Mouse (Mus musculus) hindbrain, embryonic 11.5 days (tissue): ENCODE measurements around the gene Fscn1. TPM values are rescaled to one million over a fixed set of nuclear protein-coding genes. Genes with fewer than 3 reads are reported as not detected.

ENCODE experiments used
- ATAC-seq: fragments of 200-750 bp; cut with Nextera tagmentation; 2 replicates; pipeline ENCODE4 v1.8.0; 2017; ENCODE audit warnings: mild to moderate bottlenecking, moderate TSS enrichment, moderate library complexity; ENCODE audit not compliant: low FRiP score
- DNase-seq: peaks from one replicate; pipeline ENCODE4 v3.0.0-alpha.2; 2015; ENCODE audit warnings: low spot score
- H3K27ac ChIP-seq: fragments of 300-500 bp; sonication (generic); 2 replicates; pipeline ENCODE4 v1.5.1; 2014; ENCODE audit warnings: mild to moderate bottlenecking, low read depth, low read length
- H3K27me3 ChIP-seq: fragments of 300-500 bp; sonication (generic); 2 replicates; pipeline ENCODE4 v1.6.1; 2014; ENCODE audit warnings: mild to moderate bottlenecking, low read length, moderate library complexity, mixed read lengths; ENCODE audit not compliant: control insufficient read depth, insufficient read depth
- H3K36me3 ChIP-seq: fragments of 300-500 bp; sonication (generic); 2 replicates; pipeline ENCODE4 v1.6.1; 2014; ENCODE audit warnings: mild to moderate bottlenecking, low read length, moderate library complexity, mixed read lengths; ENCODE audit not compliant: control insufficient read depth, insufficient read depth
- H3K4me1 ChIP-seq: fragments of 300-500 bp; sonication (generic); replicated peaks from 2 replicates; pipeline ENCODE4 v1.6.1; 2014; ENCODE audit warnings: low read length, mixed read lengths; ENCODE audit not compliant: control insufficient read depth, insufficient read depth
- H3K4me2 ChIP-seq: fragments of 300-500 bp; sonication (generic); replicated peaks from 2 replicates; pipeline ENCODE4 v1.6.1; 2014; ENCODE audit warnings: mild to moderate bottlenecking, low read depth, low read length
- H3K4me3 ChIP-seq: fragments of 300-500 bp; sonication (generic); 2 replicates; pipeline ENCODE4 v1.5.1; 2014; ENCODE audit warnings: low read depth, low read length
- H3K9ac ChIP-seq: fragments of 300-500 bp; sonication (generic); 2 replicates; pipeline ENCODE4 v1.6.1; 2014; ENCODE audit warnings: low read depth, low read length
- H3K9me3 ChIP-seq: fragments of 300-500 bp; sonication (generic); 2 replicates; pipeline ENCODE4 v1.6.1; 2016; ENCODE audit warnings: low read length; ENCODE audit not compliant: control insufficient read depth
- WGBS: fragments of 180-500 bp; shearing (Covaris S2); extraction: QIAGEN DNeasy Blood & Tissue Kit; methylation state at CpG from one replicate; pipeline ENCODE4 v1.1.7; 2014; 5-methylcytosine and 5-hydroxymethylcytosine counted together
- polyA plus RNA-seq: library from polyadenylated mRNA; unstranded; fragments of >200 nt; fragmentation: Nextera tagmentation; extraction: Ambion mirVana; gene quantifications from 2 replicates; pipeline ENCODE4 v1.2.1, GENCODE M21; 2014

The Fscn1 gene
- polyA plus RNA-seq, 1 experiment from 2014 or later: 570 TPM

- Histone ChIP-seq H3K27me3 (no peaks in the 10 kb centered on the region), H3K4me3 (no peak overlapping the region), H3K27ac (0 out of 2 replicates have a peak overlapping the region, but pooled peaks have one; percentile 3), H3K4me1 (0 out of 2 replicates have a peak, but pooled peaks cover 2% of the 10 kb centered on the region), H3K9me3 (no peaks in the 10 kb centered on the region), H3K4me2 (no peak overlapping the region), H3K9ac (no peak overlapping the region; the same call in 1 of the 2 replicates), H3K36me3 (no peaks in the 10 kb centered on the region)
- DNase-seq (no peak), ATAC-seq (no peak)
- 79% methylated on average over 9 of the region's 9 CpGs for WGBS
Observed at GRCm38 (mm10) chr5:142997526-142997925, 37.4 kb downstream of the Fscn1 start.

DNA sequence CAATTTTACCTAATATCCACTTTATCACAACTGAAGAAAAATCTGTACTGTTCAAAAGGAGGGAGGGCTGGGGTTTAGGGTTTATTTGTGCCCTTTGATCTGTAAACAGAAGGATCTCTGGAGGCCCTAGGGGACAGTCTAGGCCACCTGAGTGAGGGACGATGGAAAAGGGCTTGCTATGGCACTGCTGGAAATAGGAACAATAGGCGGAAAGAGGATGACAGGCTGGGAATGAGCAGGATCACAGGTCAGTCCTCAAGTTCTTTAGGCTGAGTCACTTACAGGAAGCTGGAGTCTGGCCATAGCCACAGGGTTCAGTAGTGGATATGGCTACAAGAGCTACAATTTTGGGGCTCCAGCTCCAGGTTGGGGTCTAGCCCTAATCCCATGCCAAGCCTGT is 38.0 kb downstream of the Fscn1 start:
- Histone ChIP-seq H3K36me3 (no peaks in the 10 kb centered on the region), H3K4me2 (no peak overlapping the region), H3K4me1 (0 out of 2 replicates have a peak, but pooled peaks cover 2% of the 10 kb centered on the region), H3K27me3 (no peaks in the 10 kb centered on the region), H3K27ac (0 out of 2 replicates have a peak overlapping the region, but pooled peaks have one; percentile 3), H3K4me3 (no peak overlapping the region), H3K9ac (no peak overlapping the region), H3K9me3 (no peaks in the 10 kb centered on the region)
- ATAC-seq: no peak
- no peak for DNase-seq
- 45% methylated on average over 2 of the region's 2 CpGs for WGBS

DNA sequence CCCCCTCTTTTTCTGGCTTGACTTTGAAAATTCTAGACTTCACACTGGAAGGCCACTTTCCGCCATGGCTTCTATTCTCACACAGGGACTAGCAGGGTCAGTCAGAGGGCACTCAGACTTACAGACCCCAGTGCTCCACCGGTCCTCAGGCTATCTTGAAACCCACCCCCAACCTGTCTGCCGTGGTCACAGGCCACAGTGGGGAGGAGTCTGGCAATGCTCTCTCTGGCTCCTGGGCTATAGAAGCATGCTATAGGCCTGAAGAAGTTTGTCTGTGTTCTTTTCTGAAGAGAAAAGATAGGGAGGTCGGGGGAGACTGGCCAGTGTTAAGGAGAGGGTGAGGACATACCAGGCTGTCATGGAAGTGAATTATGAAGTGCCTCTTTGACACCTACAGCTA is 39.9 kb downstream of the Fscn1 start:
- Histone ChIP-seq H3K27ac (peak overlapping the region; percentile 78; the same call in 1 of the 2 replicates), H3K27me3 (no peaks in the 10 kb centered on the region), H3K4me2 (no peak overlapping the region), H3K9me3 (no peaks in the 10 kb centered on the region), H3K4me3 (no peak overlapping the region), H3K36me3 (0 out of 2 replicates have a peak, but pooled peaks cover 3% of the 10 kb centered on the region), H3K9ac (no peak overlapping the region), H3K4me1 (0 out of 2 replicates have a peak, but pooled peaks cover 2% of the 10 kb centered on the region)
- no peak for ATAC-seq
- no peak for DNase-seq
- WGBS: 39% methylated on average over 4 of the region's 4 CpGs

DNA sequence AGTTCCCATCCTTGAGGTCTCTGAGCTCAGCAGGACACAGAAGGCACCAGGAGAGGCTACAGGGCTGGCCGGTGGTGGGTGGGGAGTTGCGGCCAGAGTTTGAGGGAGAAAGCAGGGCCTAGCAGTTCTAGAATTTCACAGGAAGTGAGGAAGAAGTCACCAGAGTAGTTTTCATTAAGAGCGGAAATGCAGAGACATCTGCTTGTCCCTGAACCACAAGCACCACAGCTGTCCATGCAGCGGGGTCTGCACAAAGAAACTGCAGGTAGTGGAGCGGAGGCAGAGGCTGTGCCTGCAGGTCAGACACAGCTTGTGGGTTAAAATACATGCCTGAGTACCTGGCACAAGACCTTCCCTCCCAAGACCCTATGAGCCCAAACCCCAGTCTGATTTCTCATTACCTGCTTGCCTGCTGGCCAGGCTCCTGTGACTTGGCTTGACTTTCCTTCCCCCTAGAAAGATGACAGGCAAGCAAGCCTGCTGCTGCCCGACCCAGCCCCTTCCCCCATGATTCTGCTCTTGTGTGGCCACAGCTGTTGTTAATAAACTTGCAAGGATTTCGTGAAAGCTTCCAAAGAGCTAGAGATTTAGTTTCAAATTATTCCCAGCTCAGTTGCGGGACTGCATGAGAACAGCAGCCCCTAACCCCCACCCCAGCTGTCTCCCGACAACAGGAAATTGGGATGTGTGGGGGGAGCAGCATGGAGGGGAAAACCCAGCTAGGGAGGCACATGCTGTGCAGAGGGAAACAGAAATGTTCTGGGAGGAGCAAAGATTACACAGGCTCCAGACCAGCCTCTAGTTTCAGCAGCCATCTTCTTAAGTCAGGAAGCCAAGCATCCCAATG is 40.7 kb downstream of the Fscn1 start:
- Histone ChIP-seq H3K9ac (no peak overlapping the region), H3K27me3 (no peaks in the 10 kb centered on the region), H3K4me3 (no peak overlapping the region), H3K36me3 (0 out of 2 replicates have a peak, but pooled peaks cover 3% of the 10 kb centered on the region), H3K4me1 (0 out of 2 replicates have a peak, but pooled peaks cover 2% of the 10 kb centered on the region), H3K27ac (peak overlapping the region; percentile 78), H3K9me3 (no peaks in the 10 kb centered on the region), H3K4me2 (0 out of 2 replicates have a peak overlapping the region, but pooled peaks have one; percentile 7)
- DNase-seq: peak; percentile 55
- peak; percentile 60 for ATAC-seq
- 52% methylated on average over 9 of the region's 9 CpGs for WGBS

DNA sequence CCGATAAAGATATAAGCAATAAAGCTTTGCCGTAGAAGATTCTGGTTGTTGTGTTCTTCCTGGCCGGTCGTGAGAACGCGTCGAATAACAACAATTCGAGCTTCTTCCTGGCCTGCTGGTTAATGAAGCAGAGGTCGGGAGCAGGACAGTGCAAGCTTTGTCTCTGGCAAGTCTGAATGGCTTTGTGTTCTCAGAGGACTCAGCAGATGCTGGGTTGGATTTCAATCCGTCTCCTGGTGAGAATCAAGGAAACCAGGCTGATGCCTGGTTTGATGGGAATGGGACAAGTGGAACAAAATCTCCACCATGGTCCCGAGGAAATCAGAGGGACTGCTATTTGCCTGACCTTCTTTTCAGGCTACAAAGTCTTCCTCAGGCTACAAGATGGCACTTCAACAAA is 49.2 kb downstream of the Fscn1 start:
- peak overlapping the region; percentile 49; the same call in 1 of the 2 replicates for H3K27ac ChIP-seq

DNA sequence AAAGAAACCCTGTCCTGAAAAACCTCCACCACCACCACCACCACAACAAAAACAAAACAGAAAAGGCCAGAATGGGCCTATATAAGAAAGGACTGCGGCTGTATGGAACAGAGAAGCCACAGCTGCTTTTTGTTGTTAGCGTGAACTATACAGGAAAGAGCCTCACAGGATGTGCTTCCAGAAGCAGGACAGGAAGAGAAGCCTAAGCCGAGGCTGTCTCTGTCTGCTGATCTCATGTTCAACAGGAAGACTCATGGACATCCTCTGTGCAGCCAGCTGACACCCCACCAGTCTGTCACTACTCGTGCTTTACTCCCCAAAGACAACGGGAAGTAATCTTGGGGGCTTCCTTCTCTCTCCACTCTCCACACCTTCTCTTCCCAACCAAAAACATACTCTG is 57.3 kb downstream of the Fscn1 start:
- H3K27ac ChIP-seq: no peak overlapping the region
- H3K9ac ChIP-seq: no peak overlapping the region
- DNase-seq: no peak
- no peak for ATAC-seq
- H3K9me3 ChIP-seq: no peaks in the 10 kb centered on the region
- peaks cover 14% of the 10 kb centered on the region; the same call in 1 of the 2 replicates for H3K36me3 ChIP-seq
- no peaks in the 10 kb centered on the region for H3K27me3 ChIP-seq
- WGBS: 88% methylated on average over 5 of the region's 5 CpGs
- no peak overlapping the region for H3K4me3 ChIP-seq
- no peaks in the 10 kb centered on the region for H3K4me1 ChIP-seq
- H3K4me2 ChIP-seq: no peak overlapping the region

More for the DNA sequence above, 49.2 kb downstream of the Fscn1 start:
- Histone ChIP-seq H3K4me1 (no peaks in the 10 kb centered on the region), H3K36me3 (peaks cover 9% of the 10 kb centered on the region; the same call in 1 of the 2 replicates), H3K4me3 (no peak overlapping the region), H3K4me2 (no peak overlapping the region), H3K9ac (no peak overlapping the region), H3K27me3 (no peaks in the 10 kb centered on the region), H3K9me3 (no peaks in the 10 kb centered on the region)
- no peak for ATAC-seq
- 43% methylated on average over 10 of the region's 11 CpGs for WGBS
- no peak for DNase-seq

Other genes starting within 250 kb of the Fscn1 start
- gene Tnrc18, start 142.7 kb upstream of the Fscn1 start, polyA plus RNA-seq: 30.7 and 44.0 TPM in 2 replicates
- 12.1 and 14.5 TPM in 2 replicates for gene Fbxl18, start 64.9 kb upstream of the Fscn1 start, polyA plus RNA-seq
- gene Actb, start 53.6 kb upstream of the Fscn1 start, polyA plus RNA-seq: 15,671 and 16,656 TPM in 2 replicates
- gene Rnf216, start 152.7 kb downstream of the Fscn1 start, polyA plus RNA-seq: 31.1 and 49.5 TPM in 2 replicates
- not detected in 2 replicates for gene Olfr718-ps1, start 187.2 kb downstream of the Fscn1 start, polyA plus RNA-seq
- gene Rbak, start 220.4 kb downstream of the Fscn1 start, polyA plus RNA-seq: 12.7 and 17.0 TPM in 2 replicates
- gene Spdye4b, start 220.7 kb downstream of the Fscn1 start, polyA plus RNA-seq: not detected in 2 replicates